Mouse (Mus musculus) testis, postnatal 10 days (tissue): ENCODE data around the gene Pold2.

Experiments
- DNase-seq: peaks from one replicate; pipeline ENCODE4 v3.0.0; 2021; ENCODE audit warnings: low spot score

Pold2 gene

GRCm38 (mm10) chr11:5858723-5859122 lies 19.4 kb downstream of the Pold2 start:
- no peak for DNase-seq

- DNase-seq, result no peak
These were observed 21.5 kb downstream of the Pold2 start for GRCm38 (mm10) chr11:5856479-5857130.

- DNase-seq, result peak; percentile 60
These were observed 22.2 kb downstream of the Pold2 start for GRCm38 (mm10) chr11:5855902-5856301.

GRCm38 (mm10) chr11:5855481-5855880 lies 22.6 kb downstream of the Pold2 start:
- no peak for DNase-seq

GRCm38 (mm10) chr11:5852314-5852713 lies 25.8 kb downstream of the Pold2 start:
- DNase-seq, result no peak

- no peak for DNase-seq
These were observed 26.9 kb downstream of the Pold2 start for GRCm38 (mm10) chr11:5851021-5851736.

GRCm38 (mm10) chr11:5850452-5850851 lies 27.6 kb downstream of the Pold2 start:
- DNase-seq, result no peak

GRCm38 (mm10) chr11:5849316-5849715 lies 28.8 kb downstream of the Pold2 start:
- peak; percentile 66 for DNase-seq

GRCm38 (mm10) chr11:5848741-5849140 lies 29.4 kb downstream of the Pold2 start:
- peak; percentile 44 for DNase-seq

- peak; percentile 59 for DNase-seq
These were observed 31.3 kb downstream of the Pold2 start for GRCm38 (mm10) chr11:5846639-5847345.

- no peak for DNase-seq
These were observed 35.0 kb downstream of the Pold2 start for GRCm38 (mm10) chr11:5843131-5843530.

GRCm38 (mm10) chr11:5841751-5842150 lies 36.3 kb downstream of the Pold2 start:
- no peak for DNase-seq

- no peak for DNase-seq
These were observed 37.7 kb downstream of the Pold2 start for GRCm38 (mm10) chr11:5840346-5840745.

GRCm38 (mm10) chr11:5837251-5838246 lies 40.5 kb downstream of the Pold2 start, which contains the start of gene Polm:
Gene Polm, minus strand, starts transcription at chr11:5838016.
- DNase-seq, result peak; percentile 97

GRCm38 (mm10) chr11:5836126-5836525 lies 42.0 kb downstream of the Pold2 start:
- DNase-seq, result no peak

- DNase-seq, result no peak
These were observed 43.0 kb downstream of the Pold2 start for GRCm38 (mm10) chr11:5835057-5835456.

GRCm38 (mm10) chr11:5834506-5834905 lies 43.6 kb downstream of the Pold2 start:
- DNase-seq, result no peak

- no peak for DNase-seq
These were observed 48.8 kb downstream of the Pold2 start for GRCm38 (mm10) chr11:5829327-5829726.

- no peak for DNase-seq
These were observed 49.4 kb downstream of the Pold2 start for GRCm38 (mm10) chr11:5828509-5829191.

GRCm38 (mm10) chr11:5827931-5828330 lies 50.2 kb downstream of the Pold2 start:
- no peak for DNase-seq

GRCm38 (mm10) chr11:5825432-5825831 lies 52.7 kb downstream of the Pold2 start:
- DNase-seq, result no peak
